Mouse (Mus musculus): ENCODE results near the gene Prss1. TPM values are rescaled to one million over a fixed set of nuclear protein-coding genes. Genes with fewer than 3 reads are reported as not detected.
"Not testable (repeated sequence)": the region's sequence is repeated elsewhere in the genome, so short reads cannot be mapped to it uniquely, and the experiment has no call there.

Prss1 gene
- polyA plus RNA-seq (2014; fragmentation: Nextera tagmentation; extraction: Ambion mirVana) = not detected in 2 replicates

- not testable (repeated sequence) for H3K4me3 ChIP-seq (replicated peaks; ENCODE audit: low read length); H3K4me1 ChIP-seq (replicated peaks; ENCODE audit: control insufficient read depth, insufficient read depth, low read length); ATAC-seq (ENCODE audit: low FRiP score); H3K9me3 ChIP-seq (ENCODE audit: control insufficient read depth, low read length); H3K27ac ChIP-seq; H3K9ac ChIP-seq; H3K4me2 ChIP-seq (replicated peaks); H3K27me3 ChIP-seq (ENCODE audit: control insufficient read depth, insufficient read depth, low read length); DNase-seq (ENCODE audit: low spot score); H3K36me3 ChIP-seq (replicated peaks; ENCODE audit: control insufficient read depth, insufficient read depth)
These were observed at the start of gene Prss1 for GRCm38 (mm10) chr6:41458632-41459031. Gene Prss1, plus strand, starts transcription at chr6:41458932.

DNA sequence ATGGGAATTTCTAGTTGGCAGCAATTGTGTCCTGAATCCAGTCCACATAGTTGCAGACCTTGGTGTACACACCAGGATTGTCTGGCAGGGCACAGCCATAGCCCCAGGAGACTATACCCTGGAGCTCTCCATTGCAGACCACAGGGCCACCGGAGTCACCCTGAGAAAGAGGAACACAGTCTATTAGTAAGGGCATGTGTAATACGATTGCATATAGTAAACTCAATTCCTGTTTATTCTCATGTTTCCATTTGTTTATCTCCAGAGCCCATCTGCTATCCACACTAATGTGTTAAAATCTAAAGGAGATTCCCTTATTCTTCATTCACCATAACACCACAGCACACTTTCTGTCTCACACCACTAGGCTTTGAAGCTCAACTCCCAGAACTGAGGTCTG, 16.5 kb upstream of the Prss1 start:
- not testable (repeated sequence) for DNase-seq (ENCODE audit: low spot score); H3K4me1 ChIP-seq (replicated peaks; ENCODE audit: control insufficient read depth, insufficient read depth, low read length); H3K4me3 ChIP-seq (replicated peaks; ENCODE audit: low read length); H3K27me3 ChIP-seq (ENCODE audit: control insufficient read depth, insufficient read depth, low read length); ATAC-seq (ENCODE audit: low FRiP score); H3K36me3 ChIP-seq (replicated peaks; ENCODE audit: control insufficient read depth, insufficient read depth); H3K9me3 ChIP-seq (ENCODE audit: control insufficient read depth, low read length); H3K4me2 ChIP-seq (replicated peaks); H3K27ac ChIP-seq; H3K9ac ChIP-seq
- 86% methylated on average over 1 of the region's 2 CpGs for WGBS

DNA sequence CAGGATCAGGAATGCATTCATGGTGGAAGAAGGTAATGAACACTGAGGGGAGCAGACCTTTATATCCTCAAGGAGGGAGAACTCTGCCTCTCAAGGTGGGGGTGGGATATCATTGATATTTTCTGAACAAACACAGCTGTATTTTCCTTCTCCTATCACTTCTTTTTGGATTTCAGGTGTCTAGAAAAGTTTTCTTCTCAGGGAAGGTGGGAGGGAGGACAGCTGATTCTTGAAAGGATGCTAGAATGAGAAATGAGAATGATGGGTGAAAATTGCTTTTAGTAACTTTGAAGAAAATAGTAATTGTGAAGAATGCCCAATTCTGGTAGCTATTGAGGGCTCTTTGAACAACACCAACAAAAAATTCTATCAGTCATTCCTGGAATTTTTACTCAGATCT, 12.7 kb upstream of the Prss1 start, which contains the start of gene Gm10334:
TSS of gene Gm10334 (minus strand) at position 101 of the 400 bp plus-strand sequence.
- not testable (repeated sequence) for H3K4me2 ChIP-seq (replicated peaks); ATAC-seq (ENCODE audit: low FRiP score); H3K4me1 ChIP-seq (replicated peaks; ENCODE audit: control insufficient read depth, insufficient read depth, low read length); H3K9me3 ChIP-seq (ENCODE audit: control insufficient read depth, low read length); H3K9ac ChIP-seq; H3K4me3 ChIP-seq (replicated peaks; ENCODE audit: low read length); H3K27me3 ChIP-seq (ENCODE audit: control insufficient read depth, insufficient read depth, low read length); H3K27ac ChIP-seq; DNase-seq (ENCODE audit: low spot score); H3K36me3 ChIP-seq (replicated peaks; ENCODE audit: control insufficient read depth, insufficient read depth)

- Histone ChIP-seq H3K4me3 (replicated peaks; ENCODE audit: low read length) (no peak overlapping the region), H3K36me3 (replicated peaks; ENCODE audit: control insufficient read depth, insufficient read depth) (no peaks in the 10 kb centered on the region), H3K9me3 (ENCODE audit: control insufficient read depth, low read length) (no peaks in the 10 kb centered on the region), H3K4me2 (replicated peaks) (no peak overlapping the region), H3K27me3 (ENCODE audit: control insufficient read depth, insufficient read depth, low read length) (no peaks in the 10 kb centered on the region), H3K27ac (no peak overlapping the region), H3K9ac (no peak overlapping the region), H3K4me1 (replicated peaks; ENCODE audit: control insufficient read depth, insufficient read depth, low read length) (no peaks in the 10 kb centered on the region)
- DNase-seq (ENCODE audit: low spot score) (no peak), ATAC-seq (ENCODE audit: low FRiP score) (no peak)
- 90% methylated on average over 3 of the region's 3 CpGs for WGBS
These were observed 40.6 kb downstream of the Prss1 start for GRCm38 (mm10) chr6:41499374-41499773.

DNA sequence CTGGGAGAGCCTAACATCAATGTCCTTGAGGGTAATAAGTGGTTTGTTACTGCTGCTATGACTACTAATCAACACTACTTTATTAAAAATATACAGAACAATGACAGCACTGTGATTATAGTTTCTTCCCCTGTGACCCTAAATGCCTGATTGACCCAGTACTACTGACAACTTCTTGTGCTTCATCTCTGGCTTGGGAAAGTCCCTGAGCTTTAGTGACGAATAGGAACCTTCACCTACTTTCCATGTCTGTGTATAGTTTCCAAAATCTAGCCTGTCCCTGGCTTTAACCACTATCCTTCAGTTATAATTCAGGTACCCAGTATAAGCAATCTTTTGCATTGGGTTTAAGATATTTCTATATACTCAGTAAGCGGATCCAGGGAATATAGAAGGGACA, 46.2 kb downstream of the Prss1 start:
- Histone ChIP-seq H3K9me3 (ENCODE audit: control insufficient read depth, low read length) (no peaks in the 10 kb centered on the region), H3K4me3 (replicated peaks; ENCODE audit: low read length) (no peak overlapping the region), H3K27ac (no peak overlapping the region), H3K9ac (no peak overlapping the region), H3K4me1 (replicated peaks; ENCODE audit: control insufficient read depth, insufficient read depth, low read length) (no peaks in the 10 kb centered on the region), H3K27me3 (ENCODE audit: control insufficient read depth, insufficient read depth, low read length) (no peaks in the 10 kb centered on the region), H3K36me3 (replicated peaks; ENCODE audit: control insufficient read depth, insufficient read depth) (no peaks in the 10 kb centered on the region), H3K4me2 (replicated peaks) (no peak overlapping the region)
- WGBS = 89% methylated on average over 2 of the region's 2 CpGs
- no peak for DNase-seq (ENCODE audit: low spot score)
- ATAC-seq (ENCODE audit: low FRiP score) = no peak

DNA sequence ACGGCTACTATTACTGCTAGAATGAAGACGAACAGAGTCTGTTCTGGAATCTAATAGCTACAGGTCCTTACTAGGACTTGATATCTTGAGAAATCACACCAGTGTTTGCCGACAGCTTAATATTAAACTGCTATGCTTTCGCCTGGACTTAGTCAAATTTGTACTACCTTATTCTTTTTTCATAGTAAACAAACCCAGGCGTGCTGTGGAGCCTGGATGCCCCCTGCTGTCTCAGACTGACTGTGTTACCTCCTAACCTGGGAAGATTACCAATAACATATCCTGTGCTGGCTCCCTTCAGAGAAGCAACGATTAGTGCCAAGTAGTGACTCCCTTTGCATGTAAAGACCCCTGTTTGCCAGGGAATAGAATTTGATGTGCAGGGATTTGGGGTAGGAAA, 46.6 kb downstream of the Prss1 start:
- no peak overlapping the region for H3K4me3 ChIP-seq (replicated peaks; ENCODE audit: low read length)
- no peak overlapping the region for H3K27ac ChIP-seq
- no peak overlapping the region for H3K9ac ChIP-seq
- H3K9me3 ChIP-seq (ENCODE audit: control insufficient read depth, low read length) = no peaks in the 10 kb centered on the region
- DNase-seq (ENCODE audit: low spot score) (no peak), ATAC-seq (ENCODE audit: low FRiP score) (no peak)
- no peak overlapping the region for H3K4me2 ChIP-seq (replicated peaks)
- H3K4me1 ChIP-seq (replicated peaks; ENCODE audit: control insufficient read depth, insufficient read depth, low read length) = no peaks in the 10 kb centered on the region
- no peaks in the 10 kb centered on the region for H3K36me3 ChIP-seq (replicated peaks; ENCODE audit: control insufficient read depth, insufficient read depth)
- 77% methylated on average over 6 of the region's 6 CpGs for WGBS
- no peaks in the 10 kb centered on the region for H3K27me3 ChIP-seq (ENCODE audit: control insufficient read depth, insufficient read depth, low read length)

Other genes starting within 250 kb of the Prss1 start
- not detected in 2 replicates for gene Try4, start 156.7 kb upstream of the Prss1 start, polyA plus RNA-seq (2014; fragmentation: Nextera tagmentation; extraction: Ambion mirVana)
- gene Try5, start 142.1 kb upstream of the Prss1 start, polyA plus RNA-seq (2014; fragmentation: Nextera tagmentation; extraction: Ambion mirVana) = 0.27 TPM in 1 of 2 replicates, not detected in the other
- gene Try10, start 104.8 kb upstream of the Prss1 start, polyA plus RNA-seq (2014; fragmentation: Nextera tagmentation; extraction: Ambion mirVana) = not detected in 2 replicates
- not detected in 2 replicates for gene Prss3, start 81.3 kb upstream of the Prss1 start, polyA plus RNA-seq (2014; fragmentation: Nextera tagmentation; extraction: Ambion mirVana)
- gene Gm5771, start 66.6 kb upstream of the Prss1 start, polyA plus RNA-seq (2014; fragmentation: Nextera tagmentation; extraction: Ambion mirVana) = not detected in 2 replicates
- not detected in 2 replicates for gene Gm10334, start 12.8 kb upstream of the Prss1 start, polyA plus RNA-seq (2014; fragmentation: Nextera tagmentation; extraction: Ambion mirVana)
- gene Prss2, start 62.9 kb downstream of the Prss1 start, polyA plus RNA-seq (2014; fragmentation: Nextera tagmentation; extraction: Ambion mirVana) = not detected in 2 replicates
- 33.5 and 41.7 TPM in 2 replicates for gene Ephb6, start 146.6 kb downstream of the Prss1 start, polyA plus RNA-seq (2014; fragmentation: Nextera tagmentation; extraction: Ambion mirVana)
- 0.92 and 1.4 TPM in 2 replicates for gene Trpv6, start 177.5 kb downstream of the Prss1 start, polyA plus RNA-seq (2014; fragmentation: Nextera tagmentation; extraction: Ambion mirVana)
- not detected in 2 replicates for gene Trpv5, start 221.8 kb downstream of the Prss1 start, polyA plus RNA-seq (2014; fragmentation: Nextera tagmentation; extraction: Ambion mirVana)
- not detected in 2 replicates for gene Llcfc1, start 225.5 kb downstream of the Prss1 start, polyA plus RNA-seq (2014; fragmentation: Nextera tagmentation; extraction: Ambion mirVana)
- gene Kel, start 245.4 kb downstream of the Prss1 start, polyA plus RNA-seq (2014; fragmentation: Nextera tagmentation; extraction: Ambion mirVana) = 0.23 and 0.39 TPM in 2 replicates

All from hindbrain, embryonic 14.5 days (tissue).